Mouse (Mus musculus) brain, embryonic 14.5 days (tissue): Measurements from ENCODE around the gene Fgfr1op2.

Source experiments
- CTCF ChIP-seq: fragments of 200-500 bp; IDR thresholded peaks from 2 replicates; pipeline ENCODE4 v1.5.1; 2012; ENCODE audit warnings: inconsistent platforms, mild to moderate bottlenecking, moderate library complexity, borderline replicate concordance; ENCODE audit not compliant: insufficient read depth, insufficient read length; ENCODE audit errors: extremely low read depth
- POLR2A ChIP-seq: fragments of 200-500 bp; IDR thresholded peaks from 2 replicates; pipeline ENCODE4 v1.6.1; 2012; ENCODE audit warnings: mild to moderate bottlenecking, inconsistent platforms, borderline replicate concordance; ENCODE audit not compliant: poor library complexity, insufficient read depth, insufficient read length, severe bottlenecking; ENCODE audit errors: extremely low read depth

DNA sequence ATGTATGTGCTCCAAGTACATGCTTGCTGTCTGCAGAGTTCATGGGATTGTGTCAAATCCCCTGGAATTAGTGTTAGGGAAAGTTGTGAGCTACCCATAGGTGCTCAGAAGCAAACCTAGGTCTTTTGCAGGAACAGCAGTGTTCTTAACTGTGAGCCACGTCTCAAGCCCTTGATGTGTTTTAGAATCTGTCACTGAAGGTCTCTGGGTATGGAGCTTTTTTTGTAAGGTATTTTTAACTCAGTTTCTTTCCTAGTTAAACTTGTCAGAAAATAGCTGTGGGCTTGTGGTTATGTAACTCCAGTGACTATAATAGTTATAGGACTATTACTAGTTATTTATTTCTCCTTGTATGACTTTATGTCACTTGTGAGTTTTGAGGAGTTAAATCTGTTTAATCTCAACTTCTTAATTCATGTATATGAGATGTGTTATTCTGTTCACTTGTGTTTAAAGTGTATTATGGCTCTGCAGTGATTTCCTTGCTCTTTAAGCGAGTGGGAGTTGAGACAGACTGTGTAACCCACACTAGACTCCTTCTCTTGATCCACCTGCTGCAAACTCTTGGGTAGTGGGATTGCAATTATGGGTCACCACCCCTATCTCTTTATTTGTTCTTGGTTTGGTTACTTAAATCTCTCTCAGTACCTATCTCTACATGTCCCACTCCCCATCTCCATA is 6.5 kb downstream of the Fgfr1op2 start:
- no peak for TF ChIP-seq POLR2A
- no peak for TF ChIP-seq CTCF
